ENCODE assay signal across 28 mouse cellular contexts in the genomic region with DNA sequence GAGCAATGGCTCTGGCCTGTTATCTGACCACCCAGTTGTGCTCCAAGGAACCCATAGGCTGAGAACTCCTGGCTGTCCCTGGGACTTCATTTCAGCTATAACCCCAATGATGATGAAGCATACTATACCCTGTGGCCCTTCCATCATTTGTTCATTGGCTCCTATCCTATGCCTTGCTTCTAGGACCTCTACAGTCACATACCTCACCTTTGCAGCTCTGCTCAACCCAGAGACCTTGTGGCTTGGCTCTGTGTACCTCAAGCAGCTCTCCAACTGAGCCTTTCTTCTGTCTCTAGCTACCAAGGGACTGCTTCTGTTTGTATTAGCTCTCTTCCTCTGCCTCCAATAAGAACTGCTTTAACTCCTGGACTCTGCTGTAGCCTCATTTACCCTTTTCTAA.
"Had no signal": no experiment of that assay in that cellular context is flagged by ENCODE, and none has a peak within 500 bp of the region (broad histone marks: within the 10 kb centered on the region; RNA-seq: fewer than 3 reads in every experiment).

No protein-coding gene starts in this region.

- H3K27ac ChIP-seq: embryonic facial prominence, embryonic 10.5 days; embryonic facial prominence, embryonic 12.5 days; embryonic facial prominence, embryonic 13.5 days; embryonic facial prominence, embryonic 15.5 days; forebrain, embryonic 10.5 days; forebrain, embryonic 12.5 days; forebrain, embryonic 13.5 days; forebrain, embryonic 15.5 days; heart, adult 2 months had no signal

- DNase-seq: cerebellum, adult 2 months; cerebellum, adult 8-10 months; cerebellum, adult 9-10 months; cerebellum, adult 9-11 months; cerebellum, postnatal 10 days; cerebellum, postnatal 14 days; cerebellum, postnatal 25 days; cerebellum, postnatal 36 days; embryo, embryonic 11 days; forebrain, postnatal 0 days; gastrocnemius, adult 2 months; gastrocnemius, postnatal 10 days; gastrocnemius, postnatal 14 days; gastrocnemius, postnatal 25 days; gastrocnemius, postnatal 36 days; heart, adult 18-20 months; heart, adult 2 months had no signal

- H3K9ac ChIP-seq: embryonic facial prominence, embryonic 12.5 days; embryonic facial prominence, embryonic 13.5 days; embryonic facial prominence, embryonic 15.5 days; forebrain, embryonic 12.5 days; forebrain, embryonic 13.5 days; forebrain, embryonic 15.5 days; forebrain, postnatal 0 days had no signal

- H3K4me1 ChIP-seq: embryonic facial prominence, embryonic 10.5 days; embryonic facial prominence, embryonic 12.5 days; embryonic facial prominence, embryonic 13.5 days; embryonic facial prominence, embryonic 15.5 days; forebrain, embryonic 10.5 days; forebrain, embryonic 12.5 days; forebrain, embryonic 13.5 days; forebrain, embryonic 15.5 days had no signal

- H3K4me2 ChIP-seq: embryonic facial prominence, embryonic 12.5 days; embryonic facial prominence, embryonic 13.5 days; embryonic facial prominence, embryonic 15.5 days; forebrain, embryonic 12.5 days; forebrain, embryonic 13.5 days; forebrain, embryonic 15.5 days had no signal

- H3K36me3 ChIP-seq: embryonic facial prominence, embryonic 10.5 days; embryonic facial prominence, embryonic 12.5 days; embryonic facial prominence, embryonic 13.5 days; embryonic facial prominence, embryonic 15.5 days; forebrain, embryonic 10.5 days; forebrain, embryonic 12.5 days; forebrain, embryonic 15.5 days had no signal

- H3K9me3 ChIP-seq: embryonic facial prominence, embryonic 10.5 days; embryonic facial prominence, embryonic 12.5 days; embryonic facial prominence, embryonic 13.5 days; embryonic facial prominence, embryonic 15.5 days; forebrain, embryonic 10.5 days; forebrain, embryonic 12.5 days; forebrain, embryonic 13.5 days; forebrain, embryonic 15.5 days had no signal

- H3K4me3 ChIP-seq: embryonic facial prominence, embryonic 10.5 days; embryonic facial prominence, embryonic 12.5 days; embryonic facial prominence, embryonic 13.5 days; embryonic facial prominence, embryonic 15.5 days; erythroblast, embryonic 14.5 days; forebrain, embryonic 10.5 days; forebrain, embryonic 12.5 days; forebrain, embryonic 13.5 days; forebrain, embryonic 15.5 days; gastrocnemius, adult 2 months; heart, adult 2 months had no signal

- ATAC-seq: forebrain, embryonic 13.5 days; forebrain, embryonic 14.5 days; forebrain, embryonic 15.5 days; forebrain, embryonic 16.5 days; forebrain, postnatal 0 days had no signal

- H3K27me3 ChIP-seq: embryonic facial prominence, embryonic 12.5 days; embryonic facial prominence, embryonic 13.5 days; embryonic facial prominence, embryonic 15.5 days; forebrain, embryonic 12.5 days; forebrain, embryonic 13.5 days; forebrain, embryonic 15.5 days had no signal
